Mouse (Mus musculus) mouse trophoblast stem cell (cell line): ENCODE measurements around the gene Sgf29.

Source experiments
- in situ Hi-C, 2 experiments: fragments of 300-500 bp; cut with MseI, MboI; formaldehyde crosslinking; loops; 2 replicates in 1 of 2; 3 replicates in 1 of 2; pipeline ENCODE4 v1.15.1; 2025

Gene Sgf29

GRCm38 (mm10) chr7:126704121-126704980, 55.2 kb downstream of the Sgf29 start:
- in situ Hi-C loops = no loop called here

GRCm38 (mm10) chr7:126707442-126708174, 58.5 kb downstream of the Sgf29 start, which contains the start of gene Coro1a:
TSS of gene Coro1a (minus strand) at chr7:126707787.
- in situ Hi-C loops = no loop called here

- in situ Hi-C loops = no loop called here
These were observed 59.3 kb downstream of the Sgf29 start for GRCm38 (mm10) chr7:126708175-126708952.

- in situ Hi-C loops = no loop called here
These were observed 61.2 kb downstream of the Sgf29 start for GRCm38 (mm10) chr7:126710266-126710665.

- in situ Hi-C loops = no loop called here
These were observed 62.8 kb downstream of the Sgf29 start for GRCm38 (mm10) chr7:126711910-126712309.

- in situ Hi-C loops = no loop called here
These were observed 66.6 kb downstream of the Sgf29 start for GRCm38 (mm10) chr7:126715679-126716078.

- in situ Hi-C loops = no loop called here
These were observed 68.5 kb downstream of the Sgf29 start for GRCm38 (mm10) chr7:126717566-126717965.

- in situ Hi-C loops = no loop called here
These were observed 69.8 kb downstream of the Sgf29 start for GRCm38 (mm10) chr7:126718787-126719337.

GRCm38 (mm10) chr7:126721635-126722034, 72.5 kb downstream of the Sgf29 start:
- in situ Hi-C loops = no loop called here
